Mouse (Mus musculus): ENCODE measurements around the gene Prpf40b.
A peak's percentile ranks its signal among the peaks of the same experiment; 100 is the strongest.

The Prpf40b gene

DNA sequence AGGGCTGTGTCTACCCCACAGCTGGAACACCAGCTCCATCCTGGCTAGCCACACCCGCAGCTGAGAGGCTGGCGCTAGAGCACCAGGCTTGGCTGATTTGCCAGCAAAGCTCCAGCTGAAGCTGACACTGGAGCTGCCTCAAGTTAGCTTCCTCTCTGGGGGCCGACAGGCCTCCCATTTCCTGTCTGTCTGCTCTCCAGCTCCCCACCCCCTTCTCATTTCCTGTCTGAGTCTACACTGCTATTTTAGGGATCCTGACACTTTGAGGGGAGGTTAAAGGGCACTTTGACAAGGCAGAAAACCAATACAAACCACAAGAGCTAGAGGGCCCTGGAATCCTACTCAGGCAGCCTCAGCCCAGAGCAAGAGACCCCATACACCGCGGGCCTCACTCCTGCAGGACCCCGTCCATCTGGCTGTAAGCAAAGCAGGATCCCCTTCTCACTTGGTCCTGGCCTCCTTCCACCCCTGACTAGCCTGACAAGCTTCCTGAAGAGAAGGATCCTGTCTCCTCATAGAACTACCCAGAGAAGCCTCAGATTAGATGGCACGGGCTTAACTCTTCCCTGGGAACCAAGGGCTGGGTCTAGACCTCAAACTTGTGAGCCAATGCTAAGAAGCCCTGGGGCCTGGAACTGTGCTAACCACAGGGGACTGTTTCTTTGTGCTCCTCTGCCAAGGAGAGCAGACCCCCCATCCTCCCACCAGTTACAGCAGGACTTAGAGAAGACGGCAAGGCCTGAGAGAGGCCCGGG is 38.2 kb downstream of the Prpf40b start:
- DNase-seq (ENCODE audit: low spot score), result peak; percentile 58

GRCm38 (mm10) chr15:99333676-99334065 is 38.8 kb downstream of the Prpf40b start:
- DNase-seq (ENCODE audit: low spot score), result no peak

GRCm38 (mm10) chr15:99334500-99334899 is 39.6 kb downstream of the Prpf40b start:
- DNase-seq (ENCODE audit: low spot score), result no peak

DNA sequence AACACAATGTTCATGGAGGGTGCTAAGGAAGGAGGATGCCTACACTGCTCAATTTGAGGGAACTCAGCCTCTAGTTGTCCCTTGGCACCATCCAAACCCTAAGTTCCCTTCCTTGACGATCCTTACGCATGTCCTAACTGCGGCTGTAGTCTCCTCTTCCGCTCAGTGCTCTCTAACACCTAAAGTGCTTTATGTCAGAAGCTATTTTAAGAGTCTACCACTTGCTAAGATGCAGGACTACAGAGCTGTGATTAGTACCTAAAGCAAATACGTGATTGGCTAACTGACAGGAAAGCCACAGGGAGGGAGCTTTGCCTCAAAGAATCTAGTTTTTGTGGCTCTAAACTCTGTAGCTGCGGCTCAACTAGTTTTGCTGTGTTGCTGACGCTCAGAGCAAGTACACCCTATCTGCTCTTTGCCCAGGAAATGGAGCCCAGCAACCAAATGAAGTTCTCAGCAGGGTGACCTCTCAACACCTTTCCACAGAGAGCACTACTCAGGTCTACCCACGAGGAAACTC is 41.0 kb downstream of the Prpf40b start:
- no peak for DNase-seq (ENCODE audit: low spot score)

GRCm38 (mm10) chr15:99338916-99339315 is 44.0 kb downstream of the Prpf40b start:
- DNase-seq (ENCODE audit: low spot score), result no peak

GRCm38 (mm10) chr15:99339669-99340068 is 44.8 kb downstream of the Prpf40b start:
- DNase-seq (ENCODE audit: low spot score), result no peak

GRCm38 (mm10) chr15:99341102-99341501 is 46.2 kb downstream of the Prpf40b start:
- no peak for DNase-seq (ENCODE audit: low spot score)

DNA sequence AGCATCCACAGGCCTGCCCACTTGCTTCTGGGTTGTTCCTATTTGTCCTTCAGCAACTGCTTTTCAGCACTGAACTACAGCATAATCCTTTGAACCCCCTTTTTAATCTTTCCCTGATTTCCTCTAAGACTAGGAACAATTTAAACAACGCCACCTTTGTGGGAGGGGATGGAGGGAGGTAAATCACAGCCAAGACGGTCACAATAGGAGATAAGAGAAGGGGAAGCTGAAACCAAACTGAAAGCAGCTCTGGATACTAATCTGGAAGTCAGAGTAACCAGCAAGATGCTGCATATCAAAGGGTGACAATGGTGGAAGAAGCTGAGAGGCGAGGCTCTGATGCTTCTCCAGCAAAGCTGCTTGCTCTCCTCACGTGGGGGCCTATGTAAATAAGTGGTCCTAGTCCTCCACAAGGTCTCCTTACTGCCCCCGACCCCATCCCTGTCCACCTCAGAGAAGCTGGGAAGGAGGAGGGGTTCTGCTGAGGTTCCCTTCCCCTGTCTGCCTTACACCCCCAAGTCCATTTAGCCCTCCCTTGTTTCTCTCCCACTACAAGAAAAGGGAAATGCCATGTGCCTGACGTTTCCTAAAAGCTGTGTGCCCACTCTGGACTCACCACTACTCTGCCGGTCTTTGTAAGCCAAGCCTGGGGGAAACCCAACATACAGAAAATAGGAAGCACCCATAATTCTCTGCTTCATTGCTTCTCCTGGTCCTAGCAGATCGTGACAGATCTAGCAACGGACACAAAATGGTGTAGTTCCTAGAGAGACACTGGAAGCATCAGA is 47.5 kb downstream of the Prpf40b start:
- DNase-seq (ENCODE audit: low spot score), result no peak

GRCm38 (mm10) chr15:99343414-99344147 is 48.7 kb downstream of the Prpf40b start:
- no peak for DNase-seq (ENCODE audit: low spot score)

- no peak for DNase-seq (ENCODE audit: low spot score)
Measured at GRCm38 (mm10) chr15:99344148-99344870, 49.4 kb downstream of the Prpf40b start.

DNA sequence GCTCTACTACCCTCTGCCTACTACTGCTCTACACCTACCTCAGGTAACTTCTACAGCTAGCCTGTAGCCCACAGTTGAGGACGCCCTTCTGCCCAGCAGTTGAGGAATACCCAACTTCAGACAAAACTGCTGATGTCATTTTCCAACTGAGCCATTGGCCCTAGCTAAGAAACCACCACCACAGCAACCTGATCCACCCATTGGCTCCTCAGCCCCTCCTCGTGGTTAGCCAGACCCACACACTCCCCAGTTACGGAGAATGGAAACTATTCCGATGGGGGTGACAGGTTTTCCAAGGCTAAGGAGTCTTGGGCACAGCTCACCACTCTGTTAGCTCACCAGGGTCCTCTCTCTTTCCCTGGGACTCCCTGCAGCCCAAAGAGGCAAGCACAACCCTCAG is 50.1 kb downstream of the Prpf40b start:
- no peak for DNase-seq (ENCODE audit: low spot score)

DNA sequence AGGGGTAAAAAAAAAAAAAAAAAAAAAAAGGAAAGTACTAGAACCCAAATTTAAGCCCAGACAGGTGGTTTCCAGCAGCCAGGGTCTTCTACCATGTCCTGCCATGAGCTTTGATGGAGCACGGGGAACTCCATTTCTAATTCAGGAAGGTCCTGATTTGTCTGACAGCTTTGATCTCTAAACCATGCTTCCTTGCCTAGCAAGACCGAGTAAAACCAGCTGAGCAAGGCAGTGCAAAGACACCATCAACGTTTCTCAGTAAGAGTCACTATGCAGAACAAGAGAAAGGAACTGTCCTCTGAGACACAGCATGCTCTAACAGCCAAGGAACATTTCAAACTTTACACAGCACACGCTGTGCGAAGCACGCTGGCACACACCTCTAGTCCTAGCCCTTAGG is 56.7 kb downstream of the Prpf40b start:
- DNase-seq (ENCODE audit: low spot score), result no peak

- DNase-seq (ENCODE audit: low spot score), result no peak
Measured at GRCm38 (mm10) chr15:99352306-99352705, 57.4 kb downstream of the Prpf40b start.

GRCm38 (mm10) chr15:99355660-99356059 is 60.8 kb downstream of the Prpf40b start:
- no peak for DNase-seq (ENCODE audit: low spot score)

- peak; percentile 42 for DNase-seq (ENCODE audit: low spot score)
Measured at GRCm38 (mm10) chr15:99356462-99356861, 61.6 kb downstream of the Prpf40b start.

- no peak for DNase-seq (ENCODE audit: low spot score)
Measured at GRCm38 (mm10) chr15:99358952-99359351, 64.1 kb downstream of the Prpf40b start.

GRCm38 (mm10) chr15:99364022-99364530 is 69.2 kb downstream of the Prpf40b start:
- no peak for DNase-seq (ENCODE audit: low spot score)

- no peak for DNase-seq (ENCODE audit: low spot score)
Measured at GRCm38 (mm10) chr15:99364921-99365320, 70.0 kb downstream of the Prpf40b start.

Measured in urinary bladder, postnatal 14 days (tissue).